ENCODE assay signal across 11 mouse cellular contexts in genomic region chr19:53360265-53360958, GRCm38 (mm10). TPM values are rescaled to one million over a fixed set of nuclear protein-coding genes. Genes with fewer than 3 reads are reported as not detected.
DNase-seq lines count a peak whose midpoint lies in the region; ATAC-seq lines count a peak whose summit lies in the region.
"Had no signal": no experiment of that assay in that cellular context is flagged by ENCODE, and none has a peak within 500 bp of the region (broad histone marks: within the 10 kb centered on the region; RNA-seq: fewer than 3 reads in every experiment).

No protein-coding gene starts in this region.

- peaks cover 22% of the 10 kb centered on the region for H3K4me1 ChIP-seq in lung, embryonic 16.5 days (replicated peaks; ENCODE audit: control insufficient read depth, insufficient read depth, low read length)
- H3K4me1 ChIP-seq in hindbrain, embryonic 14.5 days (replicated peaks; ENCODE audit: control insufficient read depth, insufficient read depth, low read length) = peaks cover 14% of the 10 kb centered on the region
- H3K4me1 ChIP-seq in stomach, embryonic 14.5 days (ENCODE audit: control insufficient read depth, insufficient read depth, low read length) = peaks cover 21% of the 10 kb centered on the region

- H3K9ac ChIP-seq in lung, embryonic 16.5 days (ENCODE audit: low read length) = peak overlapping the region; percentile 14; the same call in 1 of the 2 replicates
- H3K9ac ChIP-seq in hindbrain, embryonic 14.5 days = peak overlapping the region; percentile 32; the same call in 1 of the 2 replicates
- H3K9ac ChIP-seq in stomach, embryonic 14.5 days (replicated peaks; ENCODE audit: low read depth, low read length) = no peak overlapping the region

- peak; percentile 91 for DNase-seq in heart, adult 11 months
- DNase-seq in heart, postnatal 36 days = no peak
- DNase-seq in lung, postnatal 36 days = no peak
- DNase-seq in hindbrain, embryonic 14.5 days (ENCODE audit: low spot score) = peak; percentile 55
- DNase-seq in spleen, adult 12 weeks (ENCODE audit: low spot score) = no peak
- DNase-seq in frontal cortex, postnatal 36 days (ENCODE audit: low spot score in 2 of 2) = no peak

- 40% methylated on average over 8 of the region's 8 CpGs for WGBS in lung, embryonic 16.5 days
- 46% methylated on average over 8 of the region's 8 CpGs for WGBS in hindbrain, embryonic 14.5 days
- WGBS in stomach, embryonic 14.5 days = 59% methylated on average over 8 of the region's 8 CpGs

- no peaks in the 10 kb centered on the region for H3K36me3 ChIP-seq in lung, embryonic 16.5 days (ENCODE audit: control insufficient read depth, insufficient read depth, low read length)
- no peaks in the 10 kb centered on the region for H3K36me3 ChIP-seq in hindbrain, embryonic 14.5 days (replicated peaks; ENCODE audit: control insufficient read depth, insufficient read depth)
- no peaks in the 10 kb centered on the region for H3K36me3 ChIP-seq in stomach, embryonic 14.5 days (ENCODE audit: control insufficient read depth, insufficient read depth, low read length)

- no peaks in the 10 kb centered on the region for H3K9me3 ChIP-seq in lung, embryonic 16.5 days (ENCODE audit: control insufficient read depth, low read length)
- no peaks in the 10 kb centered on the region for H3K9me3 ChIP-seq in hindbrain, embryonic 14.5 days (ENCODE audit: control insufficient read depth, low read length)
- H3K9me3 ChIP-seq in stomach, embryonic 14.5 days (ENCODE audit: control insufficient read depth, low read depth, low read length) = no peaks in the 10 kb centered on the region

- intact Hi-C loops in heart, postnatal 36 days (cut with DNase I) = no loop called here

- H3K27ac ChIP-seq in lung, embryonic 16.5 days (ENCODE audit: low read length) = no peak overlapping the region
- peak overlapping the region; percentile 82 for H3K27ac ChIP-seq in hindbrain, embryonic 14.5 days
- no peak overlapping the region for H3K27ac ChIP-seq in stomach, embryonic 14.5 days (ENCODE audit: low read length)
- H3K27ac ChIP-seq: macrophage had no signal

- no peak overlapping the region for H3K4me3 ChIP-seq in lung, embryonic 16.5 days (ENCODE audit: low read length)
- H3K4me3 ChIP-seq in hindbrain, embryonic 14.5 days (replicated peaks; ENCODE audit: low read length) = no peak overlapping the region
- H3K4me3 ChIP-seq in stomach, embryonic 14.5 days (ENCODE audit: low read depth, low read length) = no peak overlapping the region

- peak overlapping the region; percentile 49 for H3K4me2 ChIP-seq in lung, embryonic 16.5 days (ENCODE audit: low read depth, low read length)
- peak overlapping the region; percentile 37 for H3K4me2 ChIP-seq in hindbrain, embryonic 14.5 days (replicated peaks)
- H3K4me2 ChIP-seq in stomach, embryonic 14.5 days (replicated peaks; ENCODE audit: low read depth, low read length) = peak overlapping the region; percentile 27; the same call in 1 of the 2 replicates

- ATAC-seq in lung, embryonic 16.5 days (ENCODE audit: low read depth) = no peak
- ATAC-seq in hindbrain, embryonic 14.5 days (ENCODE audit: low FRiP score) = peak; percentile 33; the same call in 1 of the 2 replicates
- ATAC-seq in stomach, embryonic 14.5 days (ENCODE audit: insufficient number of reproducible peaks, insufficient read depth, low FRiP score, low read depth) = no peak

- H3K27me3 ChIP-seq in lung, embryonic 16.5 days (ENCODE audit: control insufficient read depth, insufficient read depth, low read depth, low read length) = no peaks in the 10 kb centered on the region
- H3K27me3 ChIP-seq in hindbrain, embryonic 14.5 days (ENCODE audit: control insufficient read depth, insufficient read depth, low read length) = no peaks in the 10 kb centered on the region
- no peaks in the 10 kb centered on the region for H3K27me3 ChIP-seq in stomach, embryonic 14.5 days (ENCODE audit: control insufficient read depth, insufficient read depth, low read length)
- H3K27me3 ChIP-seq: CH12.LX had no signal

RNA-seq across cellular contexts. Expression of gene Gm10197, which starts 11.2 kb away (rescaled TPM):
- not detected for total RNA-seq in heart, postnatal 36 days (2021)
- 3.8 TPM in 1 of 2 replicates, not detected in the other for polyA plus RNA-seq in lung, embryonic 16.5 days (2015; fragmentation: Nextera tagmentation; extraction: Ambion mirVana)
- 3.9 TPM in 1 of 2 replicates, not detected in the other for polyA plus RNA-seq in hindbrain, embryonic 14.5 days (2014; fragmentation: Nextera tagmentation; extraction: Ambion mirVana)
- not detected in 2 replicates for polyA plus RNA-seq in stomach, embryonic 14.5 days (2014; fragmentation: Nextera tagmentation; extraction: Ambion mirVana)
- total RNA-seq: common myeloid progenitor, adult 5-6 weeks had no signal
- polyA plus RNA-seq: macrophage had no signal

RNA-seq across cellular contexts. Expression of gene Smndc1, which starts 30.0 kb away (rescaled TPM):
- total RNA-seq in heart, postnatal 36 days (2021) = 10 to 100 TPM; 33.0 to 33.8 TPM
- polyA plus RNA-seq in lung, embryonic 16.5 days (2015; fragmentation: Nextera tagmentation; extraction: Ambion mirVana) = 35.5 and 42.3 TPM in 2 replicates
- 35.3 and 35.6 TPM in 2 replicates for polyA plus RNA-seq in hindbrain, embryonic 14.5 days (2014; fragmentation: Nextera tagmentation; extraction: Ambion mirVana)
- 42.4 and 43.5 TPM in 2 replicates for polyA plus RNA-seq in stomach, embryonic 14.5 days (2014; fragmentation: Nextera tagmentation; extraction: Ambion mirVana)

RNA-seq across cellular contexts. Expression of gene Mxi1, which starts 50.1 kb away (rescaled TPM):
- 10 to 100 TPM; 50.9 to 51.7 TPM for total RNA-seq in heart, postnatal 36 days (2021)
- polyA plus RNA-seq in lung, embryonic 16.5 days (2015; fragmentation: Nextera tagmentation; extraction: Ambion mirVana) = 20.2 and 22.6 TPM in 2 replicates
- 50.4 and 51.1 TPM in 2 replicates for polyA plus RNA-seq in hindbrain, embryonic 14.5 days (2014; fragmentation: Nextera tagmentation; extraction: Ambion mirVana)
- polyA plus RNA-seq in stomach, embryonic 14.5 days (2014; fragmentation: Nextera tagmentation; extraction: Ambion mirVana) = 29.3 and 30.3 TPM in 2 replicates

Comparison
In these comparisons a context has a peak if more than half of its experiments do, and no peak if none do; other contexts are left out.
1. DNase-seq: peak in heart, adult 11 months (single experiment) and hindbrain, embryonic 14.5 days (single experiment); none in heart, postnatal 36 days (0 of 2), lung, postnatal 36 days (single experiment), spleen, adult 12 weeks (single experiment) and frontal cortex, postnatal 36 days (0 of 2).
2. Peak in every context shown above with its lines, with median percentiles within 50 percentile points of each other: H3K4me2 ChIP-seq.